Mouse (Mus musculus) olfactory bulb, adult 2 months (tissue): ENCODE results near the gene Vezt. TPM values are rescaled to one million over a fixed set of nuclear protein-coding genes. Genes with fewer than 3 reads are reported as not detected.

Source experiments
- H3K27ac ChIP-seq: fragments of 200-500 bp; 2 replicates; pipeline ENCODE4 v1.5.1; 2012; ENCODE audit warnings: low read depth, low read length; ENCODE audit not compliant: insufficient read depth
- H3K4me1 ChIP-seq: fragments of 200-500 bp; 2 replicates; pipeline ENCODE4 v1.6.1; 2012; ENCODE audit warnings: low read length; ENCODE audit not compliant: control insufficient read depth, insufficient read depth
- H3K4me3 ChIP-seq: fragments of 200-500 bp; 2 replicates; pipeline ENCODE4 v1.5.1; 2012; ENCODE audit warnings: mild to moderate bottlenecking, low read depth, low read length, moderate library complexity; ENCODE audit not compliant: insufficient read depth
- CTCF ChIP-seq: fragments of 200-500 bp; IDR thresholded peaks from 2 replicates; pipeline ENCODE4 v1.5.1; 2012; ENCODE audit warnings: low read depth, mild to moderate bottlenecking, low read length, moderate library complexity; ENCODE audit not compliant: insufficient read depth
- POLR2A ChIP-seq: fragments of 200-500 bp; IDR thresholded peaks from 2 replicates; pipeline ENCODE4 v1.6.1; 2012; ENCODE audit warnings: mild to moderate bottlenecking, low read depth, low read length, moderate library complexity; ENCODE audit not compliant: insufficient read depth
- WGBS: fragments of 180-500 bp; shearing (Covaris S2); methylation state at CpG from one replicate; pipeline ENCODE4 v1.1.7; 2018; 5-methylcytosine and 5-hydroxymethylcytosine counted together
- polyA plus RNA-seq: library from polyadenylated mRNA; stranded (reverse); fragments of >200 nt; gene quantifications from 2 replicates; pipeline ENCODE4 v1.2.4, GENCODE M21; 2012; ENCODE audit warnings: low replicate concordance; ENCODE audit not compliant: missing spikeins, insufficient read depth, insufficient read length

Vezt gene
- polyA plus RNA-seq, 1 experiment: not detected

DNA sequence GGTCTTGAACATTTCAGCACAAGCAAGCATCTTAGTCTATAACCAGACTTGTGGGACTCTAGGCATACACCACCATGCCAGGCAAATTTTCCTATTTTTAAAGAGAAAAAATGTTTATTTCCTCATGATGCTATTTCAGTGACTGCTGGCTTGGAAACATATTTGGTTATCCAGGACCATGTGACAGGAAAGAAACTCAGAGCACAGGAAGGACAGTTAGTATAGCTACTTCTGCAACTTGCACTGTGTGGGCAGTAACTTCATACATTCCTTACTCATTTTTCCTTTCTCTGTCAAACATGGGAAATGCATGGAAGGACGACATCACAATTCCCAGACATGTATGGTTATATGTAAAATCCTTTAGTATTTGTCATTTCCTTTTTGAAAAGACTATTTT lies 36.3 kb downstream of the Vezt start:
- 95% methylated on average over 1 of the region's 1 CpGs for WGBS
- Histone ChIP-seq H3K4me1 (no peaks in the 10 kb centered on the region), H3K27ac (no peak overlapping the region), H3K4me3 (no peak overlapping the region)
- no peak for TF ChIP-seq CTCF
- TF ChIP-seq POLR2A: no peak

DNA sequence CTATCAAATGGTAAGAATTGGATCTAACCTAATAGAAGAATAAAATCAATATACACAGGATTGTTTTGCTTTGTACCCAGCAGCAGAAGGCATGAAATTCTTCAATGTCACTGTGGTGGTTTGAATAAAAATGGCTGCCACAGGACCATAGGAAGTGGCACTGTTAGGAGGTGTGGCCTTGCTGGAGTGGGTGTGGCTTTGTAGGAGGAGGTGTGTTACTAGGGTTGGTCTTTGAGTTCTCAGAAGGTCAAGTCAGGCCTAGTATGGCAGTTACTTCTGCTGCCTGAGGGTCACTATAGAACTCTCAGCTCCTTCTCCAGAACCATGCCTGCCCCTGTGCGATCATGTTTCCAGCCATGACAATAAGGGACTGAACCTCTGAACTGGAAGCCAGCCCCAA lies 40.5 kb downstream of the Vezt start:
- TF ChIP-seq POLR2A (no peak), CTCF (no peak)
- H3K27ac ChIP-seq: no peak overlapping the region
- 93% methylated on average over 1 of the region's 1 CpGs for WGBS
- no peaks in the 10 kb centered on the region for H3K4me1 ChIP-seq
- no peak overlapping the region for H3K4me3 ChIP-seq

DNA sequence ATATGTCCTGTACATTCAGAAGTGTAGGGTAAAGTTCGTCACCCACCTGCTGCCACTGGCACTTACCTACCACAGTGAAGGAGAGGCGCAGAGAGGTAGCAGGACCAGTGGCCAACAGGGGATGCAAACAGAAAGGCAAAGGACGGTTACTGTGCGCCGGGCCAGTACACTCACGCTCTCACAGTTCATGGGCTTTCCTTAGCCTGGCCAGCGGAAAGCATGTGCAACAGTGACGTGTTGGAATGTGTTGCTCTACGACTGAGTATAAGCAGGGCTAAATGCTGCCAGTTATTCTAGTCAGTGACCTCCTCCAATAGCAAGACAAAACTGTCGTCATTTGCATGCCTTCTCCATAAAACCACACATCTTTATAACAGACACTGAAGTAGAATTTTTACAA lies 41.5 kb downstream of the Vezt start:
- no peak overlapping the region for H3K4me3 ChIP-seq
- H3K27ac ChIP-seq: no peak overlapping the region
- WGBS: 93% methylated on average over 10 of the region's 10 CpGs
- TF ChIP-seq CTCF (no peak), POLR2A (no peak)
- no peaks in the 10 kb centered on the region for H3K4me1 ChIP-seq

DNA sequence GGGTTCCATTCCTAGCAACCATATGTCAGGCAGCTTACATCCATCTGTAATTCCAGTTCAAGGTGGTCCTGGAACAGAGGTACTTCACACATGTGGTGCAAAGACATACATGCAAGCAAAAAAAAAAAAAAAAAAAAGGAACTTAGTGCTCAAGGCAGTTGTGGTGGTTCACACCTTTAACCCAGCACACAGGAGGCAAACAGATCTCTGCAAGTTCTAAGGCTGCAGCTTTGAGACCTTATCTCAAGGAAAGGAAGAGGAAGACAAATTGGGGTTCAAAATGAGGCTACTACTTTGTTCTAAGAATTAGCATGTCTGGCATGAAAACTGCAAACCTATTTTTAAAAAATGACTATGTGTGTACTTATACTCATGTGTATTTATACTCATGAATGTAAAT lies 50.3 kb downstream of the Vezt start:
- TF ChIP-seq CTCF (no peak), POLR2A (no peak)
- Histone ChIP-seq H3K4me3 (no peak overlapping the region), H3K27ac (no peak overlapping the region), H3K4me1 (no peaks in the 10 kb centered on the region)

DNA sequence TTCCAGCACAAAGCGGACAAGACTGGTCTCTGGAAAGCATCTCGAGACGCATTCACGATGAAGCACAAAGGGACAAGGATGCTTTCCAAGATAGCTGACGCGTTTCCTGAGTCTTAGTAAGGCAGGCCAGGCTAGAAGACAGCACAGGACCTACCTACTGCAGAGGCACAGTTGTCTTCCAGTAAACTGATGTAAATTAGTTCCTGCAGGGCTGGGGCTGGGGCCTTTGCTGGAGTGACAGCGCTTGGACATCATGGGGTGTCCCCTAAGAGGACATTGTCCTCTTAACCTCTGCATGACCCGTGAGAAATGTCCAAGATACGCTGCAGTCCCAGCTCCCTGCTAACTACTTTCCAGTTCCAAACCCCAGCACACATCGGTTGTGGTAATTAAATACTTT lies 66.3 kb downstream of the Vezt start:
- Histone ChIP-seq H3K4me3 (no peak overlapping the region), H3K27ac (no peak overlapping the region), H3K4me1 (no peaks in the 10 kb centered on the region)
- TF ChIP-seq CTCF (no peak), POLR2A (no peak)
- WGBS: 50% methylated on average over 10 of the region's 10 CpGs

DNA sequence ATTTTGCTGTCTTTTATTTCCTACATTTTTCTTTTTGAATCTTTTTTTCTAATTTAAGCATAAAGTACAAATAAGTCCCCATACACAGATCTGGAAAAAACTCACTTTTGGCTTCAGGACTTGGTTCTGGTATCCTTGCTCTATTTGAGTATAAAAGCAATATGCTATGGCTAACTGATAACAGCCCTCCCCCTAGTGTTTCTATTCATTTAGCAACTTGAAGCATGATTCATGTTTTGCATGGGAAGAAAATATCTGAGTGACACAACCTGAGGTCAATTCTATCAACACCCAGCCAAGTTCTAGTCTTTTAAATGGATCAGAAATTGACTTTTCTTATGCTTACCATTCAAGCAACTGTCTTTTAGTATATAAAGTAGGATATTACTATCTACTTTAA lies 68.1 kb downstream of the Vezt start:
- no peak for TF ChIP-seq CTCF
- TF ChIP-seq POLR2A: no peak
- Histone ChIP-seq H3K4me1 (no peaks in the 10 kb centered on the region), H3K27ac (no peak overlapping the region), H3K4me3 (no peak overlapping the region)

DNA sequence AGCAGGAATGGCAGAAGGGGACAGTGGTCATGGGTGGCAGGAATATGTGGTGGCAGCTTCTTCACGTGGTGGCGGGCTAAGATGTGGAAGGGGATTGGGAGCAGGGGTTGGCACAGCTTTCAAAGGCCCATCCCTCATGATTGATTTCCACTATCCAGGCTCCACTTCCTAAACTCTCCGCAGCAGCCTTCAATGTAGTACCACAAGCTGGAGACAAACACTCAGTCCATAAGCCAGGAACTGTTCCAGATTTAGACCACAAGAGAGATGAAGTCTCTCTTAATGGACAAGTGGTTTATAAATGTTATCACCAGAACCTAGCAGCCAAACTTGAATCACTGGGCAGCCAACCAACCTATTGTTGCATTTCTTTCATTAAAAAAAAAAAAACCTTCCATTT lies 81.6 kb downstream of the Vezt start:
- Histone ChIP-seq H3K27ac (no peak overlapping the region), H3K4me3 (no peak overlapping the region), H3K4me1 (no peaks in the 10 kb centered on the region)
- TF ChIP-seq POLR2A: no peak
- no peak for TF ChIP-seq CTCF
- 89% methylated on average over 3 of the region's 3 CpGs for WGBS

DNA sequence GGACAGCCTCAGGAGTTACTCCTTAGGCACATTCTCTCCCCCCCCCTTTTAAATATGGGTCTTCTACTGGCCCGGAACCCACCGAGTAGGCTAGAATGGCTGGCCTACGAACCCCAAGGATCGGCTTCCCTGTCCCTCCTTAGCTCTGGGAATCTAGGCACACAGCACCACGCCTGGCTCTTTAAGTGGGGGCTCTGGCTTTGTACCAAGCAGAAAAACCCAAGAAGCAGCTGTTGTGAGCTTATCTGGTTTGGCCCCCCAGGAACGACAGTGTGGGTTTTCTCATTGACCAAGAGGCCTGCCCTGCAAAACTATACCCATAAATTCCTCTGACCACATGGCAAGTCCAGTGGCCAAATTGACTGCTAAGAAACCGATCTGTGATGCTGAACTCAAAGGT lies 82.1 kb downstream of the Vezt start:
- no peak for TF ChIP-seq POLR2A
- no peak for TF ChIP-seq CTCF
- 92% methylated on average over 7 of the region's 7 CpGs for WGBS
- no peak overlapping the region for H3K4me3 ChIP-seq
- H3K4me1 ChIP-seq: no peaks in the 10 kb centered on the region
- H3K27ac ChIP-seq: no peak overlapping the region

DNA sequence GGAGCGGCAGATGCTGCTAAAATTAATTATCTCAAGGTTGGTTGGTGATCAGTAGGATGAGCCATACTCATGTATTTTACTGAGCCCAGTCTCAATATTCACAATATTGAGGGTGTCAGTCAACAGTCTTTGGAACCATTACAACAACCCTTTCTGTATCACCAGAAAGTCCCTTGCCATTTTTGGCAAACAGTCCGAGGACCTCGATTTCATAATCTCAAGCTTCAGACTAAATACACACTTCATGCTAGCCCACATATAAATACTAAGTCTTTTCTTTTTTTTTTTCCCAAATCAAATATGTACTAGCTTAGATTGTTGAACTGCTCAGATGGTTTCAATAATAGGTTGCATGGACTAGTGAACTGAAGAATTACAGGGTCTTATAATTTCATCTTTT lies 84.6 kb downstream of the Vezt start:
- H3K4me1 ChIP-seq: no peaks in the 10 kb centered on the region
- WGBS: 87% methylated on average over 3 of the region's 3 CpGs
- H3K4me3 ChIP-seq: no peak overlapping the region
- no peak for TF ChIP-seq POLR2A
- TF ChIP-seq CTCF: no peak
- H3K27ac ChIP-seq: no peak overlapping the region

DNA sequence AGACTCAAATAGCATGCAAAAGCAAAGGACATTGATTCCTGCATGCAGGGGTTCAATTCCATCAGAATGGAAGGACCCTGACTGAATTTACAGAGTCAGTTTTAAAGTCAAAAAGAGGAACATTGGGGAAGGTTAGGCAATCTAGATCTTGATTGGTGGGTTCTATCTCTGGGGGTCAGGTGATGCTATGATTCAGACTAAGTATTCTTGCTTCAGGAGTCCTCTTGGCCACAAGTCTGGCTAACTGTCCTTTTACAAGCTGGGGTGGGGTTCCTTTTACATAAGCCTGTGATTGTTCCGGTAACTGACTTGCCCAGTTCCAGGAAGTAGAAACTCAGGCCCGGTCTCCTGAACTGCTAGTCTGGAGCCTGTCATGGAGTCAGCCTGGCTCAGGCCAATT lies 85.7 kb downstream of the Vezt start:
- TF ChIP-seq POLR2A (no peak), CTCF (no peak)
- H3K4me3 ChIP-seq: no peak overlapping the region
- 91% methylated on average over 2 of the region's 2 CpGs for WGBS
- H3K27ac ChIP-seq: no peak overlapping the region
- 0 out of 2 replicates have a peak, but pooled peaks cover 2% of the 10 kb centered on the region for H3K4me1 ChIP-seq
